Mouse (Mus musculus) natural killer cell, adult 2 months (primary cell): ENCODE measurements around the gene Mef2c.

Source experiments
- DNase-seq, 2 experiments: peaks; one replicate each; pipeline ENCODE4 v3.0.0; 2022; ENCODE audit warnings: low spot score in 2 of 2

The Mef2c gene

DNA sequence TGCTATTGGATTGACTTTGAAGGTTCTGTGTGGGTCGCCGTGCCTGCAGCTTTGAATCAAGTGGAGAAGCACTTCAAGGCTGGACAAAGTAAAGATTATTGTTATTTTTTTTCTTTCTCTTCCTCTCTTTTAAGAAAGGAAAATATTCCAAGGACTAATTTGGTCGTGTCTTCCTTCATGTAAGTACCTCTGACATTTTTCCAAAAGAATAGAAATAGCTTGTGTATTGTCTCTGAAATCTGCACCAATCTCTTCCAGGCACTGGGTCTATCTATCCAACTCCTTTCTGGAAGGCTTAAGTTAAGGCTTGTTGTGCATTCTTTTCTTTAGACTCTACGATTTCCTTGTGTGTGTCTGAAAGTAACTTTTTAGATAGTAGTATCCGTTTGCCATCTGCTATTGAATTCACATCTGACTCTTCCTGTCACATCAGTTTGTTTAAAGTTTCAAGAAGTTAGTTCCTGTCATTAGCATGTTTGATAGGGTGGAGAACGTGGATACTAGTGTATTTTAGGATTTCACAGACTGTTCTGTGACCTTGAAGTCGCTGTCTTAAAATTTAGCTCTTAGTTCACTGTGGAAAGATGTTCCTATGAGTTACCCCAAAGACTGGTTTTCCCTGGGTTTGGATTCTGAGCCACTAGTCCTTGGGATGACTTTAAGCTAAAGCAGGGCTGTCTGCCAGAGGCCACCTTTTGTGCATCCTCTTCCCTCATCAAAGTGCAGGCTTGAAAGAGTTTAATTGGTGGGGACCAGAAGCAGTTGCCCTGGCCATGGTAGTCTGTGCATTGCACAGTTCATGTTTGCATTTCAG is 21.3 kb downstream of the Mef2c start:
- DNase-seq, result no peak

DNA sequence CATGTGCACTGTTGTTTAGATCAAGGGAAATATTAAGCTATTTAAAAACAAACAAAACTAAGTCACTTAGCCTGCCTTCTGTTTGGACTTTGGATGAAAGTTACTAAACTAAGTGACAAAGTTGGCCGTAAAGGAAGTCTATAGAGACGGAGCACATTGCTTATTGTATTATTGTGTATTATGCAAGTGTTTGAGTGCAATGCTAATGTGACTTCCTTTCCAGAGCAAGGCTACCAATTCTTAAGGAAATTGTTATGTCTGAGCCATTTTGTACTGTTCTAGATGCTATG is 21.8 kb downstream of the Mef2c start:
- no peak for DNase-seq

DNA sequence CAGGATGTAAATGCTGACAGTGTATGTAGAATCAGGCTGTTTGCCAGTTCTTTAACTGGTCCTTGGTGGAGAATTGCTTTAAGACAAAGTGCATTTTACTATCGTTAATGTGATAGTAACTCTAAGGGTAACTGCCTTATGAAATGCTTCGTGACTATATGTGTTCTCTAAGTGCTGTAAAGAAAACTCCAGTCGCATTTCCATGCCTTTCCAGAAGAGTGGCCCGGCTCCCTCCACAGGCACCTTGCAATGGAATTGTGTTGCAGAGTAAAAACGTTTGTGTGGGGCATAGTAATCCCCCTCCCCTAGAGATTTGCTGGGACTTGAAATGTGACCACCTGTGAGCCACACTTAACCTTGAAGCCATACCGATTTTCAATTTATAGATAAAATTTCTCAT is 22.2 kb downstream of the Mef2c start:
- DNase-seq, result no peak

DNA sequence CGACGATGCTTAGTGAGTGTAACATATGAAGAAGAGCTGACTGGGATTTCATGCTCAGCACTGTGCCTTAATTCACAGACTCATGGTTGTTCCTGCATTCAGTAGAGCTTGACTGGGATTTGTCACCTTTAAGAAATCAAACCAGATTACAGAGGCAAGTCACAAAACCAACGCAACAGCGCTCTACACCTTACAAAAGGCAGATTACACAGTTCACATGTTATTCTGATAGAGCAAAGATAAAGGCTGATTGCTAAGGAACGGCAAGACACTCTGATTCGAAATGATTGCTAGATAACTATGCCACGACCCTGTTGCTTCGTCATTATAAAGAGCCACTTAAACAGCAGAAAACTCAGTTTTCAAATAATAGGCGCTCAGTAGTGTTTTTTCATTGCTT is 24.1 kb downstream of the Mef2c start:
- no peak for DNase-seq

GRCm38 (mm10) chr13:83529729-83530314 is 26.0 kb downstream of the Mef2c start:
- DNase-seq, result no peak

GRCm38 (mm10) chr13:83530889-83531288 is 27.1 kb downstream of the Mef2c start:
- no peak for DNase-seq

DNA sequence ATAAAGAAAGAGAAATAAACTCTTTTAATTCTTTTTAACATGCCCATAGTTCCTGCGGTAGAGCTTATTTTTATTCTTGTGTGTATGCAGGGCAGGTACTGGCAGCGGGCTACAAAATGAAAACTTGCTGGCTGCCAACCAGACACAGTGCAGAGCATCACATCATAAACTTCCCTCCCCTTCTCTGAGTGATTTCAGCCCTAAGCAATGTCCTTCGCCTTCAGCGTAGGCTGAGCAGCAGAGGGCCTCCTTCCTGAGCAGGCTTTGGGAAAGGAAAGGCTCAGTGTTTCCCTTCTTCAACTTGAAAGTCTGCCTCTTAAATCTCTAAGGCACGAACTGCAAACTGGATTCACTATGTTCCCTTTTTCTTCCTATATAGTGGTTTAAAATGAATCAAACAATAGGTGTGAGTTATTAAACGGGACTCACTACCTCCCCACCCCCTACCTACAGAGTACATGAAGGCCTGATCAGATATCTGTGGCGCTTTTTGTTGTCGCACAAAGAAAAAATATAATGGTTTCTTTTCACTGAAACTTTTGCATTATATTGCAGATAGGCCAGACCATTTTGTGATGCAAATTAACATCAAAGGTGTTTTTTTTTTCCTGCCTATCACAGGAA is 28.2 kb downstream of the Mef2c start:
- no peak for DNase-seq

DNA sequence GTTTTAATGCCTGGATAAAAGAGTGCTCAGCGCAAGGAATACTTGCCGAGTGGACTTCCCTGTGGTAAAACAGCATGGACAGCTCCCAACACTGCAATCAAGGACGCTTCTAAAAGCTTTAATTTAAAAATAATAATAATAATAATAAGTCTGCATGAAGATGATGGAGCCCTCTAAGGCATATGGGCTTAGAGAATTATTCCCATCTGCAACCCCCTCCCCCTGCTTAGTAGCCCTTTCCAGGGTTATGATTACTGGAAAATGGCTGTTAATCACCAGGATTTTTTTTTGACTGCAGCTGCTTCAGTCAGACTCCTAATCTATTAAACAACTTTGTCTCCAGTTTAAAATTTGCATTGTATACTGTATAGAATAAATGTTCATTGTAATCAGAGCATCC is 32.5 kb downstream of the Mef2c start:
- DNase-seq, result no peak

GRCm38 (mm10) chr13:83537163-83537562 is 33.3 kb downstream of the Mef2c start:
- DNase-seq, result no peak

DNA sequence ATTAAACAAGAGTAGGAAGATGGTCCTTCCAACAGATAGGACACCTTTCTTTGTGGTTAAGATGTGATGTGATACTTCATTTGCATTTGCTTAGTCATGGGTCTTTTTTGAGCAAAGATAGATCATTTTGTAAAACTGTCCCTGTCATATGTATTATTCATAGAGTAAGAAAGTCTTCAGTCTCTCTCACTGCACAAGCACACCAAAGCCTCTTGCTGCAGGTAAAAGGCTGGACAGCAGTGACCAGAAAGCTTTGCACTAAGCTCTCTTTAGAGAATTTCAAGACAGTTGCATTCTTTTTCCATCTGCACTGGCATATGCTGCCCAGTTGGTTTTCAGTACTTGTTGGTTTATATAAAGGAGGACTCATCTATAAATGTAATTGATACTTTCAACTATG is 36.1 kb downstream of the Mef2c start:
- DNase-seq, result no peak

DNA sequence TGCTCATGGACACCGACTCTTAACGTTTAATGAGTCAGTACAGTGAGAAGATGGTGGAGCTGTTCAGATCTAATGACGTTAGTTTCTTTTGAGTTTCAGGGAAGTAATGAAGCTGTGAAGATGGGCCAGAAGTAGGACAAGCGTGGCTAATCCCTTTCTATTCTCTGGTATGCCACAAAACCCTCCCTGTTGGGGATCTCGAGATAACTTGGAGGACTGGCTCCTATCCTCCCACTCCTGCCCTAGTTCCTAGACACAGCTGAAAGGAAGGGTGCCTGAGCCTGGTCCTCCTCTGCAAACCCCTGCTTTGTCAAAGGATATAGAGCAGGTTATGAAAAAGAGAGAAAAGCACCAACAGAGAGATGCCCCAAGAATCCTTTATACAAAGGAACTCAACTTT is 38.8 kb downstream of the Mef2c start:
- DNase-seq, result no peak

DNA sequence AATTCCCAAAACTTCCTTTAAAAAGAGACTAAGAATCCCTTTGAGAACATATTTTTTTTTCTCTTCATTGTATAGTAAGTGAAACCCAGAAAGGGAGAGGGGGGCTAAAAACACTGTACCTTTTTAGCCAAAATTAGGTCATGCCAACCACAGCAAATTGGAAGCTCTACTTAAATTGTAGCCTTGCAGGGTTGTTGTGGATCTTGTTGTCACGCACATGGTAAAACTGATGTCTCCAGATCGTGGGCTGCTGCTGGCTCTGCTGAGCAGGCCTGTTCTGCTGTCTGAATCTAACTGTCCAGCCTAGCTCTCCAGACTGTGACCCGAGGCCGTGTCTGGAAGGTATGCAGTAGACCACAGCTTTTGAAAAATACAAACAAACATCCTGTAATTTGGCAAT is 40.9 kb downstream of the Mef2c start:
- no peak for DNase-seq

DNA sequence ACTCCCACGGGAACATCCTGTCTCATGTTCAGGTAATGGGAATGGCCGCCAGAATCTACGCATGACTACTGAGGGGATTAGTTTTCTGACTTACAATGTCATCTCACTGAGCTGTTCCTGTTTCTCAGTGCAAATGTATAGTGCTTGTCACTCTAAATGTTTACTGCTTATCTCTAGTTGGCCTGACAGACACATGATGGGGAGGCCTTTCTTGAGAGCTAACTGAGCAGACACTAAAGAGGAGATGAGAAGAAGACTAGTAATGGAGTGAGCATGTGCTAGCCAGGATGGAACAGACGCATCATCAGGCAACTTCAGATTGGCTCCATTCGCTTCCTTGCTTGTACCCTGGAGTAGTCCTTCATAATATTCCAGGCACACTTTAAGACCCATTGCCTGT is 43.0 kb downstream of the Mef2c start:
- DNase-seq, result no peak

- no peak for DNase-seq
These were observed 47.4 kb downstream of the Mef2c start for GRCm38 (mm10) chr13:83551259-83551658.

- DNase-seq, result no peak
These were observed 48.2 kb downstream of the Mef2c start for GRCm38 (mm10) chr13:83552051-83552450.

- no peak for DNase-seq
These were observed 59.4 kb downstream of the Mef2c start for GRCm38 (mm10) chr13:83563261-83563660.

- no peak for DNase-seq
These were observed 61.9 kb downstream of the Mef2c start for GRCm38 (mm10) chr13:83565732-83566131.

DNA sequence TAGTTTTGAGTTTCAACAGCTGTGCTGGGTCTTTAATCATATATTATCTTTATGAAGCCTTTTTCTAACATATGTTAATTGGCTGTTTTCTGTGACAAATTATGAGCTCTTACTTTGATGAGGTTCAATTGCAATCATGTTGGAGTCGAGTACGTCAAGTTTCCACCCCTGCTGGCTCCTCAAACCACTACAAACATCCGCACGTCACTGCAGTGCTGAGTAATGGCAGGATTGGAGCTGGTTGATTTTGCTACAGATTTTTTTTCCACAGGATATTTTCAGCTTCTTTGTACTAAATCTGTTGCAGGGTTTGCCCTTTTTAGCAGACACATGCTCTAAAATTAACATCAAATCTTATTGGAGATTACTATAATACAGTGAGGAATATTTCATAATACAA is 62.3 kb downstream of the Mef2c start:
- peak; percentile 12 to 48 for DNase-seq

DNA sequence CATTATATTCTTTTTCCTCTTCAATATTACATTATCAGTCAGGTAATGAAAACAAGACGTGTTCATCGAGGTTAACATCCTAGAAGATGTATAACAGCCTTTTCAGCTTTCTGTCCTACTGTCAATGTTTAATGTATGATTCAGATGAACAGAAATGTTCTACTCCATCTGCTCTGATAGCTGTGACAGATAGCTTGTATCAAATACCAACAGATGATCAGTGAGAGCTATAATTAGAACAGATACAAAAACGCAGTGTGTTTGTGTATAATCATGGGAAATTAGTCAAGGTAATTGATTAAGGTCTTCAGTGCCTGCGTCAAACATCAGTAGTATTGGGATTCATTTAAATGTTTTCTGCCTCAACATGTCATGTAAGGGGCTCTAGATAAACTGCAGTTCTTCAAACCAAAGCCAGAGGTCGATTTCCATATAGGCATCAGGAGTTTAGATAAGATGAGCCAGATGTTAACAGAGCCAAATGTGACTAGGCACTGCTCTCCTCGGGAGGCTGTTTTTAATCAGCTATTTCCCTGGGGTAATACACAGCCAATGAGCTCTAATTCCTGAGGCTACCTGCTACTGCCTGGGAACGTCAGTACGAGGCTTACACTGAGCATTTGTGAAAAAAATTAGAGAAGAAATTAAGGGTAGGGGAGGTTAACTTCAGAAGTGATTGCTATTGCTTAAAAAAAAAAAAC is 63.1 kb downstream of the Mef2c start:
- no peak for DNase-seq

DNA sequence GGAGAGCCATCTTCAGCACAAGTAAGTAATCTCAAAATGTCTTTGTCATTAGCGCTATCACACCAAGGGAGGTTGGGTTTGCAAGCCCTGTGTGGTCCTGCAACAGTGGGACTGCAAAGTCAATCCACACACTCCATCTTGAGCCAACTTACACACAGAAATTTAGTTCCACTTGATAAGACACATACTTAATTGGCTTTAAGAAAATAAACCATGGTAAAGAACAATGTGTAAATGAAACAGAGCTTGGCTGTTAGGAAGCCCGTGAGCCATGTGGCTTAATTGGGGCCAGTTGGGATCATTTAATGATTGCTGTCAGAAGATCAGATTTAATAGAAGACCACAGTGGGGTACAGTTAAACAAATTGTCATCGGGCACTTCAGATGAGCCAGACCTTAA is 63.8 kb downstream of the Mef2c start:
- no peak for DNase-seq

DNA sequence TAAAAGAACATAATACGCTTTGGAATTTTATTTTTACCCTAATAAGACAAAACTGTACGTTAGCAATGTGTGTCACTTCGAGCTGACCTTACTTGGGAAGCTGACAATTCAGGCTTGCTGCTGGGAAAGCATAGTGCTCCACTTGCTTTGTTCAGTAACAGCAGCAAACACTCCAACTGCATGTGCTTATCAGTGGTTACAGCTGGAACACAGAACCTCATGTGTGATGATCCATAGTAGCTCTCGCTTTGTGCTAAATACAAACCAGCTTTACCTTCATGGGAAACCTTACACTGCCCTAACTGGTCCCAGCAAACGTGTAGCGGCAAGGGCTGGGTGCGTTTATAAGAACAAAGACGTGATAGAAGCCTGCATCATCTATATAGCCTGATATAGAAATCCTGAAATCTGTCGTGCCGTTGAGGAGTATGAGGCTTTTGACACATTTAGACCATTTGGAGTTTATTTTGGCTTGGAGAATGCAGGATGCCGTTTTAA is 65.0 kb downstream of the Mef2c start:
- DNase-seq, result no peak

GRCm38 (mm10) chr13:83571973-83572447 is 68.2 kb downstream of the Mef2c start:
- peak; percentile 47 to 85 for DNase-seq
